Mouse (Mus musculus): ENCODE data around the gene Mapk13.

DNA sequence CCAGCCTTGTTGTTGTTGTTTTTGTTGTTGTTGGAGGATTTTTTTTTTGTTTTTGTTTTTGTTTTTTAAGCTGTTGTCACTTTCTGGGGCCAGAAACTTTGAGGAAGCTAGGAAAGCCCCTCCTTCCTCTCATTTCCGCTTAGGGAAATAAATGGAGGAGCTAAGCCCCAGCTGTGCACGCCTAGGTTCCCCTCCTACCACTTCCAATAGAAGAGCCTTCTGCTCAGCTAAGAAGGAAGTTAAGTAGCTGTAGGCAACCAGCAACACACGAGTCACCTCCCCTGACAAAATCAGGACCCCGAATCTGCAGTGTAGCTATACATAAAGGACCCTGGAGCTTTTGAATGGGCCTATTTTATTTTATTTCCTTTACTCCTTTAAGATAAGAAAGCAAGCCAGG lies 31.1 kb upstream of the Mapk13 start:
- TF ChIP-seq GATA1 (IDR thresholded peaks at IDR 0.05; ENCODE audit: low read length) (no peak), TAL1 (IDR thresholded peaks at IDR 0.05; ENCODE audit: low read length) (no peak)
